Mouse (Mus musculus) intestine, embryonic 14.5 days (tissue): ENCODE measurements at regions not wholly inside any gene's neighbourhood (a gene's known extent, or its start where the extent isn't known, plus 50 kb on each side); places are given as distances from the start of the nearest gene placed in this dataset.

Experiments
- ATAC-seq: fragments of 200-750 bp; cut with Nextera tagmentation; replicated peaks from 2 replicates; pipeline ENCODE4 v1.8.0; 2017; ENCODE audit warnings: low read depth, moderate number of reproducible peaks, moderate TSS enrichment, moderate library complexity; ENCODE audit not compliant: low FRiP score, low TSS enrichment
- DNase-seq: peaks from one replicate; pipeline ENCODE4 v3.0.0-alpha.2; 2018; ENCODE audit warnings: low spot score
- H3K27ac ChIP-seq: fragments of 300-500 bp; sonication (generic); 2 replicates; pipeline ENCODE4 v1.5.1; 2014; ENCODE audit warnings: low read depth, mild to moderate bottlenecking, control low read depth
- H3K27me3 ChIP-seq: fragments of 300-500 bp; sonication (generic); replicated peaks from 2 replicates; pipeline ENCODE4 v1.6.1; 2014; ENCODE audit warnings: low read length, control low read depth; ENCODE audit not compliant: control insufficient read depth, insufficient read depth
- H3K36me3 ChIP-seq: fragments of 300-500 bp; sonication (generic); 2 replicates; pipeline ENCODE4 v1.6.1; 2014; ENCODE audit warnings: low read length, control low read depth; ENCODE audit not compliant: control insufficient read depth, insufficient read depth
- H3K4me1 ChIP-seq: fragments of 300-500 bp; sonication (generic); replicated peaks from 2 replicates; pipeline ENCODE4 v1.6.1; 2014; ENCODE audit warnings: low read length, control low read depth, mixed read lengths; ENCODE audit not compliant: control insufficient read depth, insufficient read depth
- H3K4me2 ChIP-seq: fragments of 300-500 bp; sonication (generic); 2 replicates; pipeline ENCODE4 v1.6.1; 2014; ENCODE audit warnings: low read length
- H3K4me3 ChIP-seq: fragments of 300-500 bp; sonication (generic); 2 replicates; pipeline ENCODE4 v1.5.1; 2014; ENCODE audit warnings: low read depth, low read length, control low read depth, mixed read lengths
- H3K9ac ChIP-seq: fragments of 300-500 bp; sonication (generic); 2 replicates; pipeline ENCODE4 v1.6.1; 2014; ENCODE audit warnings: mild to moderate bottlenecking, low read length
- H3K9me3 ChIP-seq: fragments of 300-500 bp; sonication (generic); 2 replicates; pipeline ENCODE4 v1.6.1; 2016; ENCODE audit warnings: low read length, control low read depth; ENCODE audit not compliant: control insufficient read depth
- WGBS: fragments of 180-500 bp; shearing (Covaris S2); extraction: QIAGEN DNeasy Blood & Tissue Kit; methylation state at CpG from one replicate; pipeline ENCODE4 v1.1.7; 2014; 5-methylcytosine and 5-hydroxymethylcytosine counted together

- Histone ChIP-seq H3K9me3 (no peaks in the 10 kb centered on the region), H3K27ac (no peak overlapping the region), H3K27me3 (no peaks in the 10 kb centered on the region), H3K4me1 (no peaks in the 10 kb centered on the region), H3K9ac (no peak overlapping the region), H3K4me2 (no peak overlapping the region), H3K4me3 (no peak overlapping the region), H3K36me3 (no peaks in the 10 kb centered on the region)
- no peak for ATAC-seq
- no peak for DNase-seq
- WGBS, result 70% methylated on average over 4 of the region's 4 CpGs
Observed at GRCm38 (mm10) chr14:106506921-106507320, 400.9 kb downstream of the Trim52 start.

GRCm38 (mm10) chr14:106518552-106519358, 412.8 kb downstream of the Trim52 start:
- H3K36me3 ChIP-seq, result no peaks in the 10 kb centered on the region
- no peak overlapping the region for H3K9ac ChIP-seq
- WGBS, result 67% methylated on average over 12 of the region's 12 CpGs
- H3K27ac ChIP-seq, result no peak overlapping the region
- no peak for ATAC-seq
- H3K4me2 ChIP-seq, result no peak overlapping the region
- no peaks in the 10 kb centered on the region for H3K4me1 ChIP-seq
- H3K9me3 ChIP-seq, result no peaks in the 10 kb centered on the region
- no peak for DNase-seq
- H3K27me3 ChIP-seq, result no peaks in the 10 kb centered on the region
- H3K4me3 ChIP-seq, result no peak overlapping the region

- no peaks in the 10 kb centered on the region for H3K27me3 ChIP-seq
- H3K9ac ChIP-seq, result no peak overlapping the region
- DNase-seq (no peak), ATAC-seq (no peak)
- no peaks in the 10 kb centered on the region for H3K36me3 ChIP-seq
- no peak overlapping the region for H3K4me3 ChIP-seq
- no peak overlapping the region for H3K4me2 ChIP-seq
- H3K4me1 ChIP-seq, result no peaks in the 10 kb centered on the region
- no peaks in the 10 kb centered on the region for H3K9me3 ChIP-seq
- 69% methylated on average over 8 of the region's 8 CpGs for WGBS
- no peak overlapping the region for H3K27ac ChIP-seq
Observed at GRCm38 (mm10) chr14:106520808-106521207, 414.8 kb downstream of the Trim52 start.

- Histone ChIP-seq H3K9ac (no peak overlapping the region), H3K27ac (no peak overlapping the region), H3K4me3 (no peak overlapping the region), H3K9me3 (no peaks in the 10 kb centered on the region), H3K4me2 (no peak overlapping the region), H3K27me3 (no peaks in the 10 kb centered on the region), H3K36me3 (no peaks in the 10 kb centered on the region), H3K4me1 (no peaks in the 10 kb centered on the region)
- 33% methylated on average over 1 of the region's 1 CpGs for WGBS
- DNase-seq, result no peak
- ATAC-seq, result no peak
Observed at GRCm38 (mm10) chr14:106550150-106550549, 444.2 kb downstream of the Trim52 start.

GRCm38 (mm10) chr14:106579281-106579680, 473.3 kb downstream of the Trim52 start:
- H3K9me3 ChIP-seq, result no peaks in the 10 kb centered on the region
- 72% methylated on average over 2 of the region's 2 CpGs for WGBS
- DNase-seq, result no peak
- no peak overlapping the region for H3K4me3 ChIP-seq
- no peak overlapping the region for H3K9ac ChIP-seq
- no peak overlapping the region for H3K27ac ChIP-seq
- no peak for ATAC-seq
- H3K4me2 ChIP-seq, result no peak overlapping the region
- H3K27me3 ChIP-seq, result no peaks in the 10 kb centered on the region
- H3K4me1 ChIP-seq, result no peaks in the 10 kb centered on the region
- H3K36me3 ChIP-seq, result no peaks in the 10 kb centered on the region

DNA sequence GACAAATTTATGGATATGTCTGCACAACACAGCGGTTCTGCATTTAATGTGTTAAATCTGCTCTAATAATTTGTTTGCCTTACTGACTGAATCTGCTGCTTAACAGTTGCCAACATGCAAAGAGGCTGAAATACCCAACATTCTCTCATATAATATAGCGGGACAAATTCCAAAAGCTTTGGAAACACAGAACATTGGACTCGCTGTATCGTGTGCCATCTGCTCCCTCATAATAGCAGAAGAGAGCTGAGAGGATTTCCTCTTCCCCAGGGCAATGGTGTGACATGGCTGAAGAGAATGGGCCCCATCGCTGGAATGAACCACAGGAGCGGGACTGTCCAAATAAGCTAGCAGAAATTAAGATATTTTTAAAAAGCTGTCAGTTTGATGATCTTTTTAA, 475.9 kb downstream of the Trim52 start:
- Histone ChIP-seq H3K36me3 (no peaks in the 10 kb centered on the region), H3K27me3 (no peaks in the 10 kb centered on the region), H3K9ac (no peak overlapping the region), H3K27ac (no peak overlapping the region), H3K4me3 (no peak overlapping the region), H3K4me2 (no peak overlapping the region), H3K4me1 (no peaks in the 10 kb centered on the region), H3K9me3 (no peaks in the 10 kb centered on the region)
- DNase-seq (no peak), ATAC-seq (no peak)
- 84% methylated on average over 6 of the region's 6 CpGs for WGBS

DNA sequence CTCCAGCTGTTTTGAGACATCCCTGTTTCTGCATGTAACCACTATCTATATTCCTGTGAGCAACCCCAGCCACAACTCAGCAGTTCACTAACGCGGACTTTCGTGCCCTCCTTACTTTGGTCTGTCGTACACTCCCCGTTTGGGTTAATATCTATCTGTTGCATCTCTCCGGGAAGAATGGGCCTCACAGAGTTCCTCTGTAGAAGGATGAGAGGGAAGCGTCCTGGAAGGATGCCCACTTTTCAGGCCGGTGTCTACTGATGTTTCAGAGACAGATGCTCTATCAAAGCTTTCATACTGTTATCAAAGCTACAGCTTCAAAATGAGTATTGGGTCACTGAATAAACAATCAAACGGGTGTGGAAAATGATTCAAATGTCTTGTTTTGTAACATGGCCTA, 487.4 kb downstream of the Trim52 start:
- no peaks in the 10 kb centered on the region for H3K9me3 ChIP-seq
- DNase-seq, result no peak
- no peak overlapping the region for H3K4me2 ChIP-seq
- no peaks in the 10 kb centered on the region for H3K27me3 ChIP-seq
- no peak overlapping the region for H3K27ac ChIP-seq
- no peaks in the 10 kb centered on the region for H3K36me3 ChIP-seq
- no peak overlapping the region for H3K4me3 ChIP-seq
- no peak overlapping the region for H3K9ac ChIP-seq
- no peaks in the 10 kb centered on the region for H3K4me1 ChIP-seq
- ATAC-seq, result no peak
- 81% methylated on average over 9 of the region's 9 CpGs for WGBS

DNA sequence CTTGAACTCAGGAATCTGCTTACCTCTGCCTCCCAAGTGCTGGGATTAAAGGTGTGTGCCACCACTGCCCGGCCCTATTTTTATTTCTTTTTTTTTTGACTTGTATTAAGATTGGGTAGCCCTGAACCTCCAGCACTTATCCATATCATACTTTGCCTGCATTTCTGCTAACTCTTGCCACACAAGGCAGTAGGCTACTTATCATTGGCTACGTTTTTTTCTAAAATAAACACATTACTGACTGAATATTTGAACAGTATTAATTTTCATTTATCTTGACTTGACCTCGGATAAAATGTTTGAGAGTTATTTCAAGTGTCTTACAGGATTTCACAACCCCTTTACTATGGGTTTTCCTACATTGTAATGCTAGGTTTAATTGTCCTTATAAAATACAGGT, 488.0 kb downstream of the Trim52 start:
- no peak overlapping the region for H3K4me3 ChIP-seq
- no peak overlapping the region for H3K27ac ChIP-seq
- DNase-seq (no peak), ATAC-seq (no peak)
- H3K9me3 ChIP-seq, result no peaks in the 10 kb centered on the region
- 75% methylated on average over 3 of the region's 3 CpGs for WGBS
- no peaks in the 10 kb centered on the region for H3K27me3 ChIP-seq
- no peaks in the 10 kb centered on the region for H3K4me1 ChIP-seq
- no peak overlapping the region for H3K9ac ChIP-seq
- no peaks in the 10 kb centered on the region for H3K36me3 ChIP-seq
- no peak overlapping the region for H3K4me2 ChIP-seq

DNA sequence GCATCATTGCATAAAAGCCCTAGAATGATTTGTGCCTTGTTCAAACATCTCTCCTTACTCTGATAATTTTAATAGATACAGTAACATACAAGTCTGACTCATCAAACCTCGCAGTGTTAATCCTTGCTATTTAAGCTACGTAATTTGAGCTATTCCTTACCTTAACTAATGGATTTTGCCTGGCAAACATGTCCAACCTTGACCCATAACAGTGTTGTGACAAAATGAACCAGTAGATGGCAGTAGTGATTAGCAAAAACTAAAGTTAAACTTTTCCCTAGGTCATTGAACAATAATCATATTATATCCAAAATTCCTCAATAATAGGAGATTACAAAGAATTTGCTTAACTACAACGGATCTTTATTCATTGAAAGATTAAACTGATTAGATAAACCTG, 501.0 kb downstream of the Trim52 start:
- H3K4me3 ChIP-seq, result no peak overlapping the region
- ATAC-seq, result no peak
- H3K27ac ChIP-seq, result no peak overlapping the region
- WGBS, result 8% methylated on average over 3 of the region's 3 CpGs
- no peak overlapping the region for H3K9ac ChIP-seq
- H3K27me3 ChIP-seq, result no peaks in the 10 kb centered on the region
- H3K4me1 ChIP-seq, result no peaks in the 10 kb centered on the region; the same call in 1 of the 2 replicates
- no peak overlapping the region for H3K4me2 ChIP-seq
- DNase-seq, result no peak
- no peaks in the 10 kb centered on the region for H3K36me3 ChIP-seq
- no peaks in the 10 kb centered on the region for H3K9me3 ChIP-seq
